Mouse (Mus musculus) frontal cortex, postnatal 10 days (tissue): Measurements from ENCODE around the gene Tns3.

Experiments
- DNase-seq, 2 experiments: peaks; one replicate each; pipeline ENCODE4 v3.0.0; 2022; ENCODE audit warnings: low spot score in 2 of 2, mixed read lengths in 1 of 2

Tns3 gene

GRCm38 (mm10) chr11:8530506-8530905, 133.8 kb downstream of the Tns3 start:
- no peak for DNase-seq

GRCm38 (mm10) chr11:8530036-8530435, 134.3 kb downstream of the Tns3 start:
- no peak for DNase-seq

- DNase-seq, result no peak
Observed at GRCm38 (mm10) chr11:8525463-8526145, 138.7 kb downstream of the Tns3 start.

GRCm38 (mm10) chr11:8523344-8524126, 140.8 kb downstream of the Tns3 start:
- DNase-seq, result peak; percentile 42 to 70

- peak; percentile 34 to 54 for DNase-seq
Observed at GRCm38 (mm10) chr11:8513359-8514253, 150.7 kb downstream of the Tns3 start.

GRCm38 (mm10) chr11:8510294-8510693, 154.0 kb downstream of the Tns3 start:
- DNase-seq, result no peak

- no peak for DNase-seq
Observed at GRCm38 (mm10) chr11:8509614-8510013, 154.7 kb downstream of the Tns3 start.

- no peak for DNase-seq
Observed at GRCm38 (mm10) chr11:8503735-8504134, 160.6 kb downstream of the Tns3 start.

GRCm38 (mm10) chr11:8500855-8501254, 163.5 kb downstream of the Tns3 start:
- no peak for DNase-seq

GRCm38 (mm10) chr11:8497136-8497535, 167.2 kb downstream of the Tns3 start:
- no peak for DNase-seq

GRCm38 (mm10) chr11:8496686-8497085, 167.6 kb downstream of the Tns3 start:
- DNase-seq, result peak in 1 of 2 experiments; percentile 26

- DNase-seq, result no peak
Observed at GRCm38 (mm10) chr11:8495801-8496200, 168.5 kb downstream of the Tns3 start.

GRCm38 (mm10) chr11:8495036-8495435, 169.3 kb downstream of the Tns3 start:
- DNase-seq, result no peak

GRCm38 (mm10) chr11:8493931-8494490, 170.3 kb downstream of the Tns3 start:
- DNase-seq, result no peak

- no peak for DNase-seq
Observed at GRCm38 (mm10) chr11:8492332-8492731, 172.0 kb downstream of the Tns3 start.

- DNase-seq, result no peak
Observed at GRCm38 (mm10) chr11:8488248-8488647, 176.1 kb downstream of the Tns3 start.

GRCm38 (mm10) chr11:8486552-8486951, 177.8 kb downstream of the Tns3 start:
- DNase-seq, result no peak

GRCm38 (mm10) chr11:8484538-8484937, 179.8 kb downstream of the Tns3 start:
- no peak for DNase-seq

GRCm38 (mm10) chr11:8482721-8483120, 181.6 kb downstream of the Tns3 start:
- no peak for DNase-seq

GRCm38 (mm10) chr11:8481962-8482361, 182.4 kb downstream of the Tns3 start:
- no peak for DNase-seq

- DNase-seq, result no peak
Observed at GRCm38 (mm10) chr11:8481529-8481928, 182.8 kb downstream of the Tns3 start.

- DNase-seq, result no peak
Observed at GRCm38 (mm10) chr11:8479858-8480257, 184.5 kb downstream of the Tns3 start.
